Mouse (Mus musculus) kidney, adult 8-10 months (tissue): ENCODE measurements around the gene Pde8b.

Experiments
- DNase-seq, 2 experiments: peaks; one replicate each; pipeline ENCODE4 v3.0.0; 2022

Gene Pde8b

GRCm38 (mm10) chr13:95077688-95078087 lies 172.4 kb downstream of the Pde8b start:
- no peak for DNase-seq

- DNase-seq, result no peak
Observed at GRCm38 (mm10) chr13:95076142-95076541, 174.0 kb downstream of the Pde8b start.

- no peak for DNase-seq
Observed at GRCm38 (mm10) chr13:95073445-95074172, 176.5 kb downstream of the Pde8b start.

- no peak for DNase-seq
Observed at GRCm38 (mm10) chr13:95070268-95070667, 179.9 kb downstream of the Pde8b start.

DNA sequence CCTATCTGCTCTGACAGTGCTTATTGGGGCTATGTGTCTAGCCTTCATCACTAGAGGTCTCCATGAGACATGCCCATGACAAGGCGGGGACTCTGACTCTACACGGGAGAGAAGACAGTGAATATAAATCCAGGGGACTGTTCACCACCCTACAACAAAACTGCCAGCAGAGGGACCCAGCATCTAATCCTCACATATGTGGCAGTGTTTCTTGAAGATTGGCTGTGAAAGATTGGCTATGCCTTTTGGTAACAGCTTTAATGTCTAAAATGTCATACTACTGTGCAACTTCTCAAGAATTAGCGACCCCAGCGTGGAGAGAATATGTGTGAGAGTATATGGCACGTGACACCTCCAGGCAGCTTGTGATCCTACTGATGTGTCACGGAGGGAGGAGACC lies 182.3 kb downstream of the Pde8b start:
- DNase-seq, result peak; percentile 13 to 22

GRCm38 (mm10) chr13:95063390-95064017 lies 186.6 kb downstream of the Pde8b start:
- DNase-seq, result no peak

- peak in 1 of 2 experiments; percentile 33 for DNase-seq
Observed at GRCm38 (mm10) chr13:95058885-95059284, 191.3 kb downstream of the Pde8b start.

GRCm38 (mm10) chr13:95056501-95057280 lies 193.4 kb downstream of the Pde8b start:
- no peak for DNase-seq

- peak in 1 of 2 experiments; percentile 24 for DNase-seq
Observed at GRCm38 (mm10) chr13:95055742-95056388, 194.3 kb downstream of the Pde8b start.

DNA sequence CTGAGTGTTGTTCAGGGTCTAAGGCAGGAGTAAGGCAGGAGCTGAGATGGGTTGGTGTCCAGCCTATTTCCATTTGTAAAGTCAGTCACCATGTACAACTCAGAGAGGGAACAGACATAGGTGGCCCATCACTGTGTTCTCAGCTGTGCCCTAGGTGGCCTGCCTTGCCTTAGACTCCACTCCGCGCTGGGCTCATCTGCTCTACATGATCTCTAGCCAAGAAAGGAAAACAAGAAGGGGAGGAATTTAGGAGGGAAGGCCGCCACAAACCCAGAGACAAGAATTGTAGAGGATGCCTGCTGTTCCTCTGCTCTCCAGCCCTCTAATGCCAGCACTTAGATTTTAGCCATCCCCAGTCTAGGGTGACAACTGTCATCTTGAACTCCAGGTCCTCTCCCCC lies 197.7 kb downstream of the Pde8b start:
- no peak for DNase-seq

GRCm38 (mm10) chr13:95050398-95050797 lies 199.7 kb downstream of the Pde8b start:
- no peak for DNase-seq

DNA sequence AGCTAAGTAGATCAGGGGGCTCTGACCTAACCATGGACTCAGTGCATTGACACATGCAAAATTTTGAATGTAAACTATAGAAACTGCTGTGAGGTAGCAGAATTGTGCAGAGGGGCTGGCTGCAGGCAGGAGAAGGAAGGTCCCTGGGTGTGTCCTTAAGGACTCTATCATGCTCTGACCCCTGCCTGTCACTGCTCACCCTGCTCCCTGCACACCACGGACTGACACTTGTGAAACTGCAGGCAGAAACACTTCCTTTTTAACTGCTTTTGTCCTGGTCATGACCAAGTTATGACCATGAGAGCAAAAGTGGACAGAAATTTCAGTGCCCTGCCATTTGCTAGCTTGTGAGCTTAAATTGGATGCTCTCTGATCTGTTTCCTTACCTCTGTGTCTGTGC lies 206.0 kb downstream of the Pde8b start:
- no peak for DNase-seq

- DNase-seq, result no peak
Observed at GRCm38 (mm10) chr13:95040140-95040738, 209.9 kb downstream of the Pde8b start.

DNA sequence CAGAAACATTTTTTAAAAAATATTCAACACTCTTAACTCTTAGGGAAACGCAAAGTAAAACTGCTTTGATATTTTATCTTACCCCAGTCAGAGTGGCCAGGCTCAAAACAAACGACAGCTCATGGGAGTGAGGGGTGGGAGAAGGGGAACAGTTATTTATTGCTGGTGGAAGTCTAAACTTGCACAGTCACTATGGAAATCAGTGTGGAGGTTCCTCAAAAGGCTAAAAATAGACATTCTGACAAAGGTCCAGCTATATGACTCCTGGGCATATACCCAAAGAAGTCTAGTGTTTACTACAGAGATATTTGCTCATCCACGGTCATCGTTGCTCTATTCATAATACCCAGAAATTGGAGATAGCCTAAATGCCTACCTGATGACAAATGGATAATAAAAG lies 211.9 kb downstream of the Pde8b start:
- DNase-seq, result no peak

DNA sequence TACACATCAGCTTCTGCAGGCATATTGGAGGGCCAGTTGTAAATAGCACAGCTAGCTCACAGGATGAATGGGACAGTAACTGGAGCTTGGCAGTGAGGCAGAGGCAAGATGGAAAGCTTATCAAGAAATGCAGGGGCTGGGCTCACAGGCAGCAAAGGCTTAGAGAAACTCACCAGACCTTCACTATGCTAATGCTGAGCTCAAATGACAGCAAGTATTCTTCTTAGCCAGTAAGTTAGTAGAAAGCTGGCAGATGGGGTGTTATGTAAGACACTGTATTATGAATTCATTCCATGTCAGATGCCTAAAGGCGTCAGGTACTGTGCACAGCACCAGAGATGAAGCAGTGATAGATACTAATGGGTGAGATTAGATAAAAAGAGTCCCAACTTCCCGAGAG lies 215.4 kb downstream of the Pde8b start:
- DNase-seq, result no peak

DNA sequence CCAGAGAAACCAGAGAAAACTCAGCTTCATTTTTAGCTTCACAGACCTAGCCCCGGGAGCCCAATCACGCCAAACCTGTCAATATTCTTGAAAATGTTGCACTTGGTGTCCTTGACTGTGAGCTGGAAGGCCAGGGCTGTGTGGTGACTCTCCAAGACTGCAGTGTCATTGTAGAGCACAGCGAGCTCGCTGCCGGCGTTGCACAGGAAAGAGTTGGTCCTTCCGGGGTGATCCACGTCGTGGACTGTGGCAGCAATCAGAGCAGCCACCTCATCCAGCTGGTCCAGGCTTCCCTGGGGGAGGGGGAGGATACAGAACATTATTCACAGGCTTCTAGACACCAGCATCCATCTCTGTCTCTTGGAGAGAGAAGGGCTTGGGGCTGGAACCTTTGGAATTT lies 216.0 kb downstream of the Pde8b start:
- no peak for DNase-seq

GRCm38 (mm10) chr13:95032973-95033372 lies 217.2 kb downstream of the Pde8b start:
- no peak for DNase-seq

- no peak for DNase-seq
Observed at GRCm38 (mm10) chr13:95032127-95032831, 217.9 kb downstream of the Pde8b start.

- no peak for DNase-seq
Observed at GRCm38 (mm10) chr13:95030828-95031227, 219.3 kb downstream of the Pde8b start.

DNA sequence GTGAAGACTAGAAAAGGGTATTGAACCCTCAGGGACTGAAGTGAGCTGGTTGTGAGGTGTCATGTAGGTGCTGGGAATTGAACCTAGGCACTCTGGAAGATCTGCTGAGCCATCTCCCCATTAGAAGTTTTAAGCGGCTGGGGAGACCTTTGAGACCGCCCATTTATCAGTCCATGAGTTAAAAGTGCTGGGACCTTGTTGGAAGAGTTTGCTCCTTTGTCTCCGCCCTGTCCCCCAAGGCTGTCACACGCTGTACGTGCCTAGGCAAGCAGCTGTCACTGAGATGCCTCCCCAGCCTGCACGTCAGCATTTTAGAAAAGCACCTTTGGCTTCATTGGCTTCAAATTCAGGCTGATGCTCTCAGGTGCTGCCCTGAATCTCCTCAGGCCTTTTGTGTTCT lies 229.9 kb downstream of the Pde8b start:
- DNase-seq, result no peak

DNA sequence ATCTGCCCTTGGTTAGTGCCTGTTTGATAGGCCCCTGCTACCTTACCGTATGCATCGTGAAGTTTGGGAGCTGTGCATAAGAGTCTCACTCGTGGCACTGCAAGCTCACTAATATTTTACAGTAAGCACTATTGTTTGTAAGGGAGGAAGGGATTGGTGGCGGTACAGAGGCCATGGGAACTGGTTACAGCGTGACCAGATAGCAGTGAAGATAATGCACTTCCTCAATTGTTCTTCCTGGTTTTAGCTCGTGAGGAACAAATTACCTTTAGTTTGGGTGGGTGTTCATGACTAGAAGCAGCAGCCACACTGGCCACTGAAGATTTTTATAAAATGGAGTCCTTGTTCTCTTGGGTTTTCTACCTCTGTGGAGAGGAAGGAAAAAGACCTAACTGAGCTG lies 230.8 kb downstream of the Pde8b start:
- no peak for DNase-seq

- peak; percentile 32 to 66 for DNase-seq
Observed at GRCm38 (mm10) chr13:95017916-95018315, 232.2 kb downstream of the Pde8b start.
